Mouse (Mus musculus) embryonic facial prominence, embryonic 13.5 days (tissue): Measurements from ENCODE around the gene Zscan12. TPM values are rescaled to one million over a fixed set of nuclear protein-coding genes. Genes with fewer than 3 reads are reported as not detected.
A peak's percentile ranks its signal among the peaks of the same experiment; 100 is the strongest.
"Not testable (repeated sequence)": the region's sequence is repeated elsewhere in the genome, so short reads cannot be mapped to it uniquely, and the experiment has no call there.

ENCODE experiments used
- ATAC-seq: fragments of 200-750 bp; cut with Nextera tagmentation; 2 replicates; pipeline ENCODE4 v1.8.0; 2017; ENCODE audit warnings: low read depth; ENCODE audit not compliant: insufficient number of reproducible peaks, insufficient read depth, low FRiP score, low TSS enrichment
- H3K27ac ChIP-seq: fragments of 300-500 bp; sonication (generic); 2 replicates; pipeline ENCODE4 v1.5.1; 2015; ENCODE audit warnings: moderate library complexity, mild to moderate bottlenecking, inconsistent platforms
- H3K27me3 ChIP-seq: fragments of 300-500 bp; sonication (generic); 2 replicates; pipeline ENCODE4 v1.6.1; 2015; ENCODE audit warnings: mild to moderate bottlenecking, inconsistent platforms
- H3K36me3 ChIP-seq: fragments of 300-500 bp; sonication (generic); 2 replicates; pipeline ENCODE4 v1.6.1; 2015; ENCODE audit warnings: mild to moderate bottlenecking, inconsistent platforms
- H3K4me1 ChIP-seq: fragments of 300-500 bp; sonication (generic); 2 replicates; pipeline ENCODE4 v1.6.1; 2015; ENCODE audit warnings: inconsistent platforms
- H3K4me2 ChIP-seq: fragments of 300-500 bp; sonication (generic); 2 replicates; pipeline ENCODE4 v1.6.1; 2015; ENCODE audit warnings: moderate library complexity, mild to moderate bottlenecking, inconsistent platforms
- H3K4me3 ChIP-seq: fragments of 300-500 bp; sonication (generic); 2 replicates; pipeline ENCODE4 v1.5.1; 2015; ENCODE audit warnings: mild to moderate bottlenecking, inconsistent platforms
- H3K9ac ChIP-seq: fragments of 300-500 bp; sonication (generic); 2 replicates; pipeline ENCODE4 v1.6.1; 2015; ENCODE audit warnings: mild to moderate bottlenecking, inconsistent platforms
- H3K9me3 ChIP-seq: fragments of 300-500 bp; sonication (generic); 2 replicates; pipeline ENCODE4 v1.6.1; 2016; ENCODE audit warnings: inconsistent platforms
- WGBS: fragments of 180-500 bp; shearing (Covaris S2); methylation state at CpG from one replicate; pipeline ENCODE4 v1.1.7; 2015; ENCODE audit warnings: mixed read lengths; 5-methylcytosine and 5-hydroxymethylcytosine counted together
- polyA plus RNA-seq: library from polyadenylated mRNA; unstranded; fragments of >200 nt; fragmentation: Nextera tagmentation; extraction: Ambion mirVana; gene quantifications from 2 replicates; pipeline ENCODE4 v1.2.1, GENCODE M21; 2015

The Zscan12 gene
- polyA plus RNA-seq, 1 experiment from 2014 or later = 13.6 TPM

- H3K4me3 ChIP-seq = no peak overlapping the region
- no peak overlapping the region for H3K9ac ChIP-seq
- no peaks in the 10 kb centered on the region for H3K27me3 ChIP-seq
- no peak overlapping the region for H3K4me2 ChIP-seq
- no peaks in the 10 kb centered on the region for H3K4me1 ChIP-seq
- no peak overlapping the region for H3K27ac ChIP-seq
- no peak for ATAC-seq
- H3K9me3 ChIP-seq = no peaks in the 10 kb centered on the region
- no peaks in the 10 kb centered on the region for H3K36me3 ChIP-seq
Observed at GRCm38 (mm10) chr13:21350593-21350992, 12.0 kb upstream of the Zscan12 start.

GRCm38 (mm10) chr13:21363719-21364118, 1.1 kb downstream of the Zscan12 start:
- no peak for ATAC-seq
- WGBS = 60% methylated on average over 12 of the region's 12 CpGs

GRCm38 (mm10) chr13:21366635-21367034, 4.0 kb downstream of the Zscan12 start:
- no peak overlapping the region for H3K9ac ChIP-seq
- H3K27ac ChIP-seq = no peak overlapping the region
- no peaks in the 10 kb centered on the region for H3K9me3 ChIP-seq
- H3K27me3 ChIP-seq = no peaks in the 10 kb centered on the region
- WGBS = 58% methylated on average over 6 of the region's 6 CpGs
- no peak overlapping the region for H3K4me2 ChIP-seq
- H3K4me3 ChIP-seq = no peak overlapping the region
- no peak for ATAC-seq
- peaks cover 48% of the 10 kb centered on the region for H3K36me3 ChIP-seq
- peaks cover 17% of the 10 kb centered on the region for H3K4me1 ChIP-seq

More at GRCm38 (mm10) chr13:21363719-21364118, 1.1 kb downstream of the Zscan12 start:
- Histone ChIP-seq H3K9ac (peak overlapping the region; percentile 62), H3K4me2 (peak overlapping the region; percentile 63), H3K9me3 (no peaks in the 10 kb centered on the region), H3K27me3 (no peaks in the 10 kb centered on the region), H3K4me1 (peaks cover 17% of the 10 kb centered on the region), H3K4me3 (peak overlapping the region; percentile 64), H3K27ac (no peak overlapping the region), H3K36me3 (peaks cover 20% of the 10 kb centered on the region)

GRCm38 (mm10) chr13:21372700-21373099, 10.1 kb downstream of the Zscan12 start:
- WGBS = 90% methylated on average over 2 of the region's 2 CpGs
- no peak for ATAC-seq
- no peaks in the 10 kb centered on the region for H3K9me3 ChIP-seq
- no peaks in the 10 kb centered on the region for H3K27me3 ChIP-seq
- H3K9ac ChIP-seq = no peak overlapping the region
- no peak overlapping the region for H3K27ac ChIP-seq
- H3K4me2 ChIP-seq = no peak overlapping the region
- no peak overlapping the region for H3K4me3 ChIP-seq
- no peaks in the 10 kb centered on the region for H3K4me1 ChIP-seq
- peaks cover 33% of the 10 kb centered on the region for H3K36me3 ChIP-seq

- WGBS = 85% methylated on average over 2 of the region's 2 CpGs
- H3K27ac ChIP-seq = no peak overlapping the region
- no peaks in the 10 kb centered on the region for H3K27me3 ChIP-seq
- no peak overlapping the region for H3K9ac ChIP-seq
- H3K4me2 ChIP-seq = no peak overlapping the region
- no peaks in the 10 kb centered on the region for H3K4me1 ChIP-seq
- H3K9me3 ChIP-seq = no peaks in the 10 kb centered on the region
- no peaks in the 10 kb centered on the region for H3K36me3 ChIP-seq
- ATAC-seq = no peak
- H3K4me3 ChIP-seq = no peak overlapping the region
Observed at GRCm38 (mm10) chr13:21377773-21378172, 15.2 kb downstream of the Zscan12 start.

GRCm38 (mm10) chr13:21395211-21395610, 32.6 kb downstream of the Zscan12 start:
- Histone ChIP-seq H3K4me1 (no peaks in the 10 kb centered on the region), H3K4me3 (no peak overlapping the region), H3K9me3 (peaks cover 2% of the 10 kb centered on the region), H3K4me2 (no peak overlapping the region), H3K27ac (no peak overlapping the region), H3K36me3 (peaks cover 79% of the 10 kb centered on the region), H3K9ac (no peak overlapping the region), H3K27me3 (no peaks in the 10 kb centered on the region)
- no peak for ATAC-seq
- 90% methylated on average over 1 of the region's 1 CpGs for WGBS

- Histone ChIP-seq H3K4me3 (no peak overlapping the region), H3K36me3 (peaks cover 75% of the 10 kb centered on the region), H3K4me1 (no peaks in the 10 kb centered on the region), H3K4me2 (no peak overlapping the region), H3K27me3 (no peaks in the 10 kb centered on the region), H3K9ac (no peak overlapping the region), H3K9me3 (no peaks in the 10 kb centered on the region; the same call in 1 of the 2 replicates), H3K27ac (no peak overlapping the region)
- 90% methylated on average over 6 of the region's 6 CpGs for WGBS
- no peak for ATAC-seq
Observed at GRCm38 (mm10) chr13:21395623-21396022, 33.0 kb downstream of the Zscan12 start.

GRCm38 (mm10) chr13:21396048-21396447, 33.4 kb downstream of the Zscan12 start:
- peaks cover 71% of the 10 kb centered on the region for H3K36me3 ChIP-seq
- not testable (repeated sequence) for ATAC-seq
- WGBS = 91% methylated on average over 18 of the region's 18 CpGs

GRCm38 (mm10) chr13:21397486-21397885, 34.9 kb downstream of the Zscan12 start:
- Histone ChIP-seq H3K4me2 (no peak overlapping the region), H3K27me3 (no peaks in the 10 kb centered on the region), H3K4me1 (peaks cover 9% of the 10 kb centered on the region), H3K36me3 (peaks cover 56% of the 10 kb centered on the region), H3K4me3 (no peak overlapping the region), H3K27ac (no peak overlapping the region), H3K9ac (no peak overlapping the region), H3K9me3 (no peaks in the 10 kb centered on the region)
- no peak for ATAC-seq
- 92% methylated on average over 2 of the region's 2 CpGs for WGBS

More at GRCm38 (mm10) chr13:21396048-21396447, 33.4 kb downstream of the Zscan12 start:
- not testable (repeated sequence) for H3K4me1 ChIP-seq, H3K9ac ChIP-seq, H3K27me3 ChIP-seq, H3K27ac ChIP-seq, H3K9me3 ChIP-seq, H3K4me3 ChIP-seq, H3K4me2 ChIP-seq

- Histone ChIP-seq H3K9ac (peak overlapping the region; percentile 94; the same call in 1 of the 2 replicates), H3K27me3 (no peaks in the 10 kb centered on the region), H3K4me1 (peaks cover 9% of the 10 kb centered on the region), H3K9me3 (no peaks in the 10 kb centered on the region), H3K27ac (no peak overlapping the region), H3K36me3 (peaks cover 23% of the 10 kb centered on the region), H3K4me3 (peak overlapping the region; percentile 83), H3K4me2 (peak overlapping the region; percentile 64)
- 80% methylated on average over 3 of the region's 3 CpGs for WGBS
- ATAC-seq = no peak
Observed at GRCm38 (mm10) chr13:21401166-21401565, 38.5 kb downstream of the Zscan12 start.

- Histone ChIP-seq H3K4me2 (peak overlapping the region; percentile 64), H3K9me3 (no peaks in the 10 kb centered on the region), H3K4me1 (peaks cover 9% of the 10 kb centered on the region), H3K9ac (peak overlapping the region; percentile 94), H3K4me3 (peak overlapping the region; percentile 83), H3K27me3 (no peaks in the 10 kb centered on the region), H3K27ac (0 out of 2 replicates have a peak overlapping the region, but pooled peaks have one; percentile 63), H3K36me3 (peaks cover 17% of the 10 kb centered on the region)
- no peak for ATAC-seq
- WGBS = 14% methylated on average over 12 of the region's 12 CpGs
Observed at GRCm38 (mm10) chr13:21401636-21402286, 39.1 kb downstream of the Zscan12 start.

- peaks cover 10% of the 10 kb centered on the region for H3K4me1 ChIP-seq
- H3K9ac ChIP-seq = peak within 1 kb of the TSS; percentile 94
- under 1% methylated on average over 35 of the region's 35 CpGs for WGBS
- ATAC-seq = peak; percentile 91
- H3K9me3 ChIP-seq = no peaks in the 10 kb centered on the region
- H3K27me3 ChIP-seq = no peaks in the 10 kb centered on the region
- peaks cover 12% of the 10 kb centered on the region for H3K36me3 ChIP-seq
- peak within 1 kb of the TSS; percentile 64 for H3K4me2 ChIP-seq
- peak within 1 kb of the TSS; percentile 83 for H3K4me3 ChIP-seq
- H3K27ac ChIP-seq = peak within 1 kb of the TSS; percentile 63
Observed at GRCm38 (mm10) chr13:21402287-21402846, 39.7 kb downstream of the Zscan12 start, which contains the start of gene Zkscan3. TSS of gene Zkscan3 (minus strand) at chr13:21402755.
